Mouse (Mus musculus) CD4-positive naive resting alpha-beta T cell, adult 57 days (primary cell): Measurements from ENCODE around the gene Cdiptos. TPM values are rescaled to one million over a fixed set of nuclear protein-coding genes. Genes with fewer than 3 reads are reported as not detected.

ENCODE experiments used
- total RNA-seq: library from RNA; stranded (reverse); gene quantifications from one replicate; pipeline ENCODE4 v1.2.4, GENCODE M21; 2023

Cdiptos gene
- not detected for total RNA-seq

DNA sequence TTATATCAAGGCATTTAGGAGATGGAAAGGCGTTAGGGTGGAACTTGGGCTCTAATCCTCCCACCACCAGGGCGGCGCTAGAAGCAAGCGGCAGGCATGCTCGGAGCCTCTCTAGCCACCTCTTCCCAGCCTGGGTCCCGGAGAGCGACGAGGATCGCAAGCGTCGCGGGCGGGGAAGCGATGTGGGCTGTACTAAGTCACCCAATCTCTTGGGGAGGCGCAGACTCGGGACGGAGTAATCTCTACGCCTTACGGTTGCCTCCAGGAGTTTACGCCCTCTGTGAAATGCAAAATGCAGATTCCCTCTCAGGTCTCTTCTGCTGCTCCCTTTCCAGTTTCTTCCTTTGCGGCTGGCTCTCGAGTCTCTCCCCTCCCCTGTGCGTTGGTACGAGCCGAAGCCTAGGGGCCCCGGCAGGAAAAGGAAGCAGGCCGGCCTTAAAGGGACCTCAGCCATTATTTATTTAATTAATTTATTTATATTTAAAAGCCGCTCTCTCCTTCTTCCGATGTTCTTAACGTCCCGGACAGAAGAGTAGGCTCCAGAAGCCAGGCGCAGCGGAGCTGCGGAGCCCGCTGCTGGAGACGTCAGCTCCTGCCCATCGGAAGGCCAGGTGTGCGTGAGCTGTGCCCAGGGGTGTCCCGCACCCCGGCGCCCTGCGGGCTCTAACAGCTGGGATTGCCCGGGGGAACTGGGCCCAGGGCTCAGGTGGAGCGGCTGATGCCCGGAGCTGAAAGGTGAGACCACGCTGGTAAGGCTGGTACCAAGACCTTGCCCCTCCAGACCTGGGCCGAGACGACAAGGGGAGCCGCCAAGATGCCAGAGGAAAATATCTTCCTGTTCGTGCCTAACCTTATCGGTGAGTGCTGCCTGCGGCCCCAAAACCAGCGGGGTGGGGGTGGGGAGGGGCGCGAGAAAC, at the start of gene Cdiptos:
Cdiptos (minus strand) TSS at position 149 of the 917 bp plus-strand sequence.

GRCm38 (mm10) chr7:127020901-127021562, 45.1 kb upstream of the Cdiptos start, which contains the start of the genes Gm42742 and Prrt2:
Gene Gm42742 (minus strand): TSS chr7:127021097.
Gene Prrt2 (minus strand): TSS chr7:127021211.

DNA sequence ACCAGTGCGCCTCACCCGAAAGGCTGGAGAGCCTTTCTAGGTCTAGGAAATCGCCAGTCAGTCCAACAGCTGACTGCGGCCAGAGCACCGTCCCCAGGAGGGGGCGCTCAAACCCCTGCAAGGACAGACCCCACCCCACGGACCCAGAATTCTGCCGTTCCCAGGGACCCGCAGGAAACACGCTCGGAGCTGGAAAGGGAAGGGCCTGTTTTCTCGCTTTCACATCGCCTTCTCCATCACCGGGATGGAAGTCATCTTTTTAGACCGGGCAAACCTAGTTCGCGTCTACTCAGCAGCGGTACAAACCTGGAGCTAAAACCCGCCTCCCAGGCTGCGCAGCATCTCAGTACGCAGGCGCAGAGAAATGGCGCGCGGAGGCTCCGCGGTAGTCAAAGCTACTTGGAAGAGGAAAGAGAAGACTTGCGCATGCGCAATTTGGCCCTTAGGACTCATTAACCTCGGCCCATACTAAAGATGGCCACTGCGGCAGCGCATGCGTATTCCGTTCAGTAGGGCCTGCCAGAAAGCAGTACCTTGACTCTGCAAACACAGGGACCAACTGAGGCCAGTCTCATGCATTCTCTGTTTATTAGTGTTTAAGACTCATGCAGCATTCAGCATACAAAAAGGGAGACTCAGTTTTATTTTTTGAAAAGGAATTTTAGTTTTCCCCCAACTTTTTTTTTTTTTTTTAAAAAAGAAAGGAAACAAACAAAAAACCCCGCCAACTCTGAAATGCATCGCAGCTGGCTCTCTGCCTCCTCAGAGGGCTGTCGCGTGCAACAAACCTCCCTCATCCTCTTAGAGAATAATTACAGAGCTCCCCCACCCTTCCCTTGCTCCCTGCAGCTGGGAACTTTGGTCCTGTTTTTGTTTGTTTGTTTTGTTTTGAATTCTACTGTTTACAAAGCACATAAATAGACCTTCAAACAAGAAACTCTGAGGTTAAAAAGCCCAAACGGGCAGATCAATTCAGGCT, 41.4 kb upstream of the Cdiptos start, which contains the start of gene Pagr1a:
Pagr1a (minus strand) TSS at position 382 of the 979 bp plus-strand sequence.

GRCm38 (mm10) chr7:127016481-127016485, 40.4 kb upstream of the Cdiptos start, which contains the start of gene Pagr1b:
Gene Pagr1b (minus strand): TSS chr7:127016484.

DNA sequence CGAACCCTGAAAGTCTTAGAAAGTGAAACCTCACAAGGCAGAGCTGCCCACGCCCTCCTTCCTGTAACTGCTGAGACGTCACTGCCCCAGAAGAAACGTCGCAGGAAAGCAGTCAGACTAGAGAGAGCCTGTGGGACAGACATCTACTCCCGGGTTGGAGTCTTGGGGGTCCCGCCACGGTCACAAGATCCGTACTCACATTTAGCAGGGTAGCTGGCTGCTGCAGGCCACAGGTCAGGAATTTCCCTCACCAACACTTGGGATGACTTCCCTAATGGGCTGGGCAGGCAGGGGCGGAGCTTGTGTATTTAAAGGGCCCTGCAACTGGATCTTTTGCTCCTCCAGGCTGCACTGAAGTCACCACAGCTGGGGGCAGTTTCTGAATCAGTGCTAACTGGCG, 38.4 kb upstream of the Cdiptos start, which contains the start of gene Mvp:
Mvp (minus strand) TSS at position 302 of the 400 bp plus-strand sequence.

GRCm38 (mm10) chr7:126975893-126975949, 177 bp downstream of the Cdiptos start, which contains the start of gene Cdipt:
Gene Cdipt (plus strand): TSS chr7:126975914.

DNA sequence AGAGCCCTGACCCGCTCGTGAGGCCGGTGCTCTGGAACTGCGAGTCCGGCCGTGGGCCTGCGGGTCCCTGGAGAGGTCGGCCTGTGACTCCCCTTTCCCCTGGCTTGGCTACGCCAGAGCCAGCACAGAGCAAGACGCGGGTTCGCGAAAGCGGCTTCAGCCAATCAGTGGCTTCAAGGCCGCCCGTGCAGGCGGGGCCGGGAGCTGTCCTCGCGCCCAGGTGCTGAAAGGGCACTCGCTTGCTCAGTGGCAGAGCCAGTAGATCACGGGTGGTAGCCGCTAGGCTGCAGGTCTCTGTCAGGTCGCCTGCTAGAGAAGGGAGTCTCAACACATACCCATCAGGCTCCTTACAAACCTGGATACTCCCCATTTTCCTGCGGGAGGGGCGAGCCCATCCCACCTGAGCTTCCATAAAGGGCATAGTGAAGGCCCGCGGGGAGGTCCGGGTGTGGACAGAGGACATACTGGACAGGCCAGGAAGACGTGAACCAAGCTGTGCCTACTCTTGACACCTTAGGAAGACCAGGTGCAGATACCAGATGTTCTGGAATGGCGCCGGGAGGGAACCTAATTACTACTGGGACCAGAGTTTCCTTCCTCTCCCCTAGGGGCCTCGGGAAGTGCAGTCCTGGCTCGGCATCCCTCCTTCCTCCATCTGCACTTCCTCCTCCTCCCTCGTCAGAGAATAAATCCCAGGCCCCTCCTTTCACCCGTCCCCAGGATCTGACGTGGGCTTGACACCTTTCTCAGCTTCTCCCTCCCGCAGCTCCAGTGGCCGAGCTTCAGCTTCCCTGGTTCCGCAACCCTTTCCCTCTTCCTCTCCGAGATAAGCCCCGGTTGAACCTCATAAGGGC, 25.9 kb downstream of the Cdiptos start, which contains the start of gene Sez6l2:
Sez6l2 (plus strand) TSS at position 771 of the 854 bp plus-strand sequence.

GRCm38 (mm10) chr7:126949403-126949792, 26.5 kb downstream of the Cdiptos start, which contains the start of gene Asphd1:
Gene Asphd1 (minus strand): TSS chr7:126949582.

DNA sequence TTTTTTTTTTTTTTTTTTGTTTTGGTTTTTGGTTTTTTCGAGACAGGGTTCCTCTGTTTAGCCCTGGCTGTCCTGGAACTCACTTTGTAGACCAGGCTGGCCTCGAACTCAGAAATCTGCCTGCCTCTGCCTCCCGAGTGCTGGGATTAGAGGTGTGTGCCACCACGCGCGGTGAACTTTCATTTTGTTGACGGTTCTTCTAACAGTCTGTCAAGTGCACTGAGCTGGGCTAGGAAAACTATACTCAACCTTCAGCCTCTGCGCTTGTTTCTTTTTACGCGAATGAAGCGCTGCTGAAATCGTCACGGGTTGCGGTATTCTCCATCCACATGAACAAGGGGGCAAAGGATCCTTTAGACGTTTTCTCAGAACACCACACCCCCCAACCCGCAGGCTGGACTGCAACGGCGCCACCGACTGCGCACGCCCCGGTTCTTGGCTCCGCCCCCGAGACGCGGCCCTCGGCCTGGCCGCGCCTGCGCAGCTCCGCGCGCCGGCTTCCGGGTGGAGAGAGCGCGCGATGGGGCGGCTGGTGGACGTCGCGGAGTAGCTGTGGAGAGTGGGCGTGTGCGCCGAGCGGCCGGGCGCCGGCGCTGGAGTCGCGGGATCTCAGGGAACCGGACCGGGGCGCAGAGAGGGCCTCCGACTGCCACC, 47.4 kb downstream of the Cdiptos start, which contains the start of gene Kctd13:
Kctd13 (plus strand) TSS at position 496 of the 654 bp plus-strand sequence.

DNA sequence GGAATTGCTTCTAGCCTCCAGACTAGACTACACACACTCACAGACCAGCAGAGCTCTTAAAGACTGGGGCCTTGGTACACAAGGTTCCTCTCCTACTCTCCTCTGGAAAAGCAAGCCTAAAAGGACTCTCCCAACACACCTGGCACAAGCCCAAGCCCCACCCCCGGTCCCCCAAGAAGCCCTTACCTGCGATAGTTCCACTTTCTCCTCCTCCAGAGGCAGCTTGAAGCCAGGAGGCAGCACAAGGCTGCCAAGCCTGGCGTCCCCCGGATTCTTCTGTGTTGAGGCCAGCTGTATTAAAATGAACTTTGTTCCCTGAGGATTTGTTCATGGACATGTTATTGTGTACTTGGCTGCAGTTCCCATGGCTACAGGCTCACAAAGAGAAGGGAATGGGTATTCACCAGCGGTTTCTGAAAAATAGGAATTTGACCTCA, 53.3 kb downstream of the Cdiptos start, which contains the start of gene Tmem219:
Tmem219 (minus strand) TSS at position 294 of the 437 bp plus-strand sequence.

Other genes with a start within 250 kb of the Cdiptos start
- 47.4 TPM for gene Mapk3, start 216.5 kb downstream of the Cdiptos start, total RNA-seq
- 5.8 TPM for gene Gdpd3, start 209.8 kb downstream of the Cdiptos start, total RNA-seq
- gene Ypel3, start 199.1 kb downstream of the Cdiptos start, total RNA-seq = 256 TPM
- 11.5 TPM for gene Tbx6, start 194.6 kb downstream of the Cdiptos start, total RNA-seq
- gene Ppp4c, start 183.6 kb downstream of the Cdiptos start, total RNA-seq = 252 TPM
- gene Fam57b, start 178.4 kb downstream of the Cdiptos start, total RNA-seq = not detected
- not detected for gene 4930451I11Rik, start 144.5 kb downstream of the Cdiptos start, total RNA-seq
- gene Doc2a, start 128.7 kb downstream of the Cdiptos start, total RNA-seq = not detected
- 19.3 TPM for gene Hirip3, start 114.1 kb downstream of the Cdiptos start, total RNA-seq
- 63.0 TPM for gene Ino80e, start 113.7 kb downstream of the Cdiptos start, total RNA-seq
- gene Taok2, start 91.4 kb downstream of the Cdiptos start, total RNA-seq = 94.6 TPM
- 36.1 TPM for gene Tmem219, start 53.2 kb downstream of the Cdiptos start, total RNA-seq
- gene Kctd13, start 47.2 kb downstream of the Cdiptos start, total RNA-seq = 39.6 TPM
- gene Asphd1, start 26.5 kb downstream of the Cdiptos start, total RNA-seq = not detected
- gene Sez6l2, start 25.5 kb downstream of the Cdiptos start, total RNA-seq = 9.2 TPM
- 154 TPM for gene Cdipt, start 184 bp downstream of the Cdiptos start, total RNA-seq
- gene Mvp, start 38.5 kb upstream of the Cdiptos start, total RNA-seq = 39.4 TPM
- gene Pagr1b, start 40.4 kb upstream of the Cdiptos start, total RNA-seq = not detected
- 27.0 TPM for gene Pagr1a, start 41.3 kb upstream of the Cdiptos start, total RNA-seq
- 35.1 TPM for gene Gm42742, start 45.0 kb upstream of the Cdiptos start, total RNA-seq
- 5.5 TPM for gene Prrt2, start 45.1 kb upstream of the Cdiptos start, total RNA-seq
- gene Maz, start 50.9 kb upstream of the Cdiptos start, total RNA-seq = 228 TPM
- gene Kif22, start 66.4 kb upstream of the Cdiptos start, total RNA-seq = 1.9 TPM
- not detected for gene Zg16, start 111.2 kb upstream of the Cdiptos start, total RNA-seq
- gene AI467606, start 115.3 kb upstream of the Cdiptos start, total RNA-seq = 95.7 TPM
- gene Qprt, start 146.1 kb upstream of the Cdiptos start, total RNA-seq = 34.3 TPM
- gene Spn, start 161.7 kb upstream of the Cdiptos start, total RNA-seq = 356 TPM
- gene Cd2bp2, start 220.0 kb upstream of the Cdiptos start, total RNA-seq = 80.1 TPM
- gene Tbc1d10b, start 232.4 kb upstream of the Cdiptos start, total RNA-seq = 57.2 TPM
- 18.8 TPM for gene Mylpf, start 232.8 kb upstream of the Cdiptos start, total RNA-seq